Mouse (Mus musculus): ENCODE data around the gene Vmn1r70. TPM values are rescaled to one million over a fixed set of nuclear protein-coding genes. Genes with fewer than 3 reads are reported as not detected.

The Vmn1r70 gene
- not detected in 2 replicates for polyA plus RNA-seq (2015; fragmentation: Nextera tagmentation; extraction: Ambion mirVana)

- Histone ChIP-seq H3K9ac (no peak within 1 kb of the TSS), H3K9me3 (replicated peaks) (no peaks in the 10 kb centered on the region), H3K36me3 (no peaks in the 10 kb centered on the region), H3K4me3 (replicated peaks) (no peak within 1 kb of the TSS), H3K27me3 (no peaks in the 10 kb centered on the region), H3K4me2 (replicated peaks) (no peak within 1 kb of the TSS), H3K27ac (replicated peaks) (no peak within 1 kb of the TSS), H3K4me1 (no peaks in the 10 kb centered on the region)
- 57% methylated on average over 1 of the region's 1 CpGs for WGBS
- no peak for ATAC-seq (ENCODE audit: insufficient number of reproducible peaks, low FRiP score, low TSS enrichment, low read depth)
Measured at GRCm38 (mm10) chr7:10631232-10631631, at the start of gene Vmn1r70. Gene Vmn1r70 (plus strand): TSS chr7:10631532.

GRCm38 (mm10) chr7:10613559-10613958 lies 17.8 kb upstream of the Vmn1r70 start, which contains the start of gene Vmn1r69:
Gene Vmn1r69 (minus strand): TSS chr7:10613659.
- no peaks in the 10 kb centered on the region for H3K9me3 ChIP-seq (replicated peaks)
- no peak within 1 kb of the TSS for H3K9ac ChIP-seq
- H3K27me3 ChIP-seq: no peaks in the 10 kb centered on the region
- ATAC-seq (ENCODE audit: insufficient number of reproducible peaks, low FRiP score, low TSS enrichment, low read depth): no peak
- H3K36me3 ChIP-seq: no peaks in the 10 kb centered on the region
- no peak within 1 kb of the TSS for H3K4me2 ChIP-seq (replicated peaks)
- no peak within 1 kb of the TSS for H3K4me3 ChIP-seq (replicated peaks)
- H3K27ac ChIP-seq (replicated peaks): no peak within 1 kb of the TSS
- no peaks in the 10 kb centered on the region for H3K4me1 ChIP-seq

Other genes starting within 250 kb of the Vmn1r70 start
- not detected in 2 replicates for gene Vmn1r67, start 188.2 kb upstream of the Vmn1r70 start, polyA plus RNA-seq (2015; fragmentation: Nextera tagmentation; extraction: Ambion mirVana)
- gene Zik1, start 136.1 kb upstream of the Vmn1r70 start, polyA plus RNA-seq (2015; fragmentation: Nextera tagmentation; extraction: Ambion mirVana): 11.3 TPM in 2 replicates
- gene Vmn1r68, start 73.0 kb upstream of the Vmn1r70 start, polyA plus RNA-seq (2015; fragmentation: Nextera tagmentation; extraction: Ambion mirVana): not detected in 2 replicates
- gene Vmn1r69, start 17.9 kb upstream of the Vmn1r70 start, polyA plus RNA-seq (2015; fragmentation: Nextera tagmentation; extraction: Ambion mirVana): not detected in 2 replicates
- not detected in 2 replicates for gene Nlrp4b, start 56.3 kb downstream of the Vmn1r70 start, polyA plus RNA-seq (2015; fragmentation: Nextera tagmentation; extraction: Ambion mirVana)
- 0.13 TPM in 1 of 2 replicates, not detected in the other for gene Vmn1r71, start 122.8 kb downstream of the Vmn1r70 start, polyA plus RNA-seq (2015; fragmentation: Nextera tagmentation; extraction: Ambion mirVana)

Data from embryonic facial prominence, embryonic 15.5 days (tissue).